Mouse (Mus musculus): ENCODE results near the gene Gm13199.

Gm13199 gene

DNA sequence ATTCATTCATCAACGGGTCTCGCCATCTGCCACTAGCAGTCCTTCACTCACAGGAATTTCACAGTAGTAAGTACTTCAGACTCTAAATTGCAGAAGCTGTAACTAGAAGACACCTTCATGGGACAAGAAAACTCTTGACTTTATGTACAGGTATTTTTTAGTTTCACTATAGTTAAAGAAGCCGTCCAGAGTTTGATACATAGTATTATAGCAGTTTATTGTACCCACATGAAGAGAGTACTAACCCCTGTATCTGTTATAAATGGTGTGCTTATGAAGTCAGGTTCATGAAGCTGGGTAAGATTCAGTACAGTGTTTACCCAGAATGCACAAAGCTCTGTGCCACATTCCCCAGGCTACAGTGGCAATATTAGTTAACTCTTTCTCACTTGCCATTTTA lies at the start of gene Gm13199:
TSS of gene Gm13199 (minus strand) at position 101 of the 400 bp plus-strand sequence.
- DNase-seq: no peak

GRCm38 (mm10) chr2:5911282-5911965 lies 48.7 kb upstream of the Gm13199 start:
- peak; percentile 40 for DNase-seq

DNA sequence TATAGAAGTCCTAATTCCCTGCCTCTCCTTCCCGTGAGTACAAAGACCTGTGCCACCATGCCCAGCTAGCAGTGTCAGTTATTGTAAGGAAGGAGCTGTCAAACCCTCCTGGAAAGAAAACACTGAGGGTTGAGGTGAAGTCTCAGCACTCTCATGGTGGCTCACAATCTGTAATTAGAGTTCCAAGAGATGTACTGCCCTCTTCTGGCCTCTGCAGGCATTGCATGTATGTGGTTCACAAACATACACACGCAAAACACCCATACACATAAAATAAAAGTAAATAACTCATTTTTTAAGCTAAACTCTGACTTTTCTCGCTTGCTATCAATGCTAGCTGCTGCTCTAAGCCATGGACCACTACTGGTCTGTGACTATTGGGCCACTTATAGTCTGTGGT lies 43.9 kb upstream of the Gm13199 start:
- DNase-seq: peak; percentile 51

GRCm38 (mm10) chr2:5906092-5906491 lies 43.4 kb upstream of the Gm13199 start:
- peak; percentile 82 for DNase-seq

DNA sequence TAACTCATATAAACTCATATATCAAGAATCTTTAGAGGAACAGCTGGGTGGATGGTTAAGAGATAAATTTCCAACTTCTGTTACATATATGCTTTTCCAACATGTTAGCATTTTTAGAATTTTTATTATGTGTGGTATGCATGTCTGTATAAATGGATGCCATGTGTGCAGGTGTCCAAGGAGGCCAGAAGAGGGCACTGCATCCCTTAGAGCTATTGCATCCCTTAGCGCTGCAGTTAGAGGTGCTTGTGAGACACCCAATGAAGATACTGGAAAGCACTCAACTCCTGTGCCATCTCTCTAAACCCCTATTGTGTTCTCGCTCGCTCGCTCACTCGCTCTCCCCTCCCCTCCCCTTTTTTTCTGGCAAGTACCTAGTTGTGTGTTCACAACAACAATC lies 37.4 kb upstream of the Gm13199 start:
- DNase-seq: no peak

GRCm38 (mm10) chr2:5894843-5895570 lies 32.3 kb upstream of the Gm13199 start, which contains the start of gene Sec61a2:
Gene Sec61a2, minus strand, starts transcription at chr2:5895432.
- DNase-seq: peak; percentile 99

DNA sequence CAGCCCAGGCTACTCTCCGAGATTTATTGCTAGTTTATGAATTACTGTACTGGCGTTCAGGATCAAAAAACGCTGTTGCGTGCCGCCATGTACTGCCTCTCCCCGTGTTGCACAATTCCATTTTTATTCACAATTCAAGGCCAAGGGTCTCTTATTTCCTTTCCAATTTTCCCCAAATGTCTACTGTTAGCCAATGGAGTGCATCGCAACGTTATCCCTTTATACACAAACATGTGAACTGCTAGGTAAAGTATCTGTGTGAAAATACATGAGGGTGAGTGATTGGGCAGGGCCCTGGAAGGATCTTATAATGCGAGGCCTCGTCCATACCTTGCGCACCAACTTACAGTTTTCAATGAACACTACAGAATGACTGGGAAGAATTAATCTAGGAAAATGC lies 31.6 kb upstream of the Gm13199 start:
- DNase-seq: no peak

DNA sequence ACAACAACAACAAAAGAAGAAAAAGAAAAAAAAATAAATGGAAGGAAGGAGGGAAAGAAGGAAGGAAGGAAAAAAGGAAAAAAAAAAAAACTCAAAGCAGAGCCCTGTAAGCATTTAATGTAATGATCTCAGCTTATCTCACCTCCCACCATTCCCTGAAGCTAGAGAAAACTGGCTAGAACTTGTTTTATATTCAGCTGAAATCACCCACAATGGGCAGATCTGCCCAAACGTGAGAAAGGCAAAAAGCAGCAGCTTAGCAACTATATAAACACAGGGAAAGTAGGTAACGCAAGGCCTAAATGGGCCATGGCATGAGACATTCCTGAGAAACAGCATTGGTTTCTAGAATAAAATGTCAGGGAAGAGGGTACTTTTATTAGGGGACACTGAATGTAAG lies 26.7 kb upstream of the Gm13199 start:
- no peak for DNase-seq

- no peak for DNase-seq
Observed at GRCm38 (mm10) chr2:5888865-5889264, 26.1 kb upstream of the Gm13199 start.

DNA sequence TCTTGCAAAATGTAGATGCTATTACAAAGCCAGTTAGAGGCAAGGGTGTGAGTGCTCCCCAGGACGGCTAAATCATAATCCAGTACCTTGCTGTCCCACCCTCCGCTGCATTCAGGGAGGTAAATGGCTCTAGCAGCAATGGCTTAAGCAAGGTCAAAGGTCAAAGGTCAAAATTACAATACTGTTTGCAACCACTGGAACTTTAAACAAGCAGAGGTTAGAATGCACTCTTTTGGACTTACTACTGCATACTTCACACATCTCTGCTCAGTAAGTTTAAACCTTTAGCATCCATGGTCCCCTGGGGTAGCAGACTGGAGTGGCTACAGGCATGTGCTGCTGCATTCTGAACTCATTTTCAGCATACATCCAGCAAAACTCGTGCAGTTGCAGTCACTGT lies 14.7 kb upstream of the Gm13199 start:
- DNase-seq: no peak

GRCm38 (mm10) chr2:5869746-5870145 lies 7.0 kb upstream of the Gm13199 start:
- no peak for DNase-seq

DNA sequence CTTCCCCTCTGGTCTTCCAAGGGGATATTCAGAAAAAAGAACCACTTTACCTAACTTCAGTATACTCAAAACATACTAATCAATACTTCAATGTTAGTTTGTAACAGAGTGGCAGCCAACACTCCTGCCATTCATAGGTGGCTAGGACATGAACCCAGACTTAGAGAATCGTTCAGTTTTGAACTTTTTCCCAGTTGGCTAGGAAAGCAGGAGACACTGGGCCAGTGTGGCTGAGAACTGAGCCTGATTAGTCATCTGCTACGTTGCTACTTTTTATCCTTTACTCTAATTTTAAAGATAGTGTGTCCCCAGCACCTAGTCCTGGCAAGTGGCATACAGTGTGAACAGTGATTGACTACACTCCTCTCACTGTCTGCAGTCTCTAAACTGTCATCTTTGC lies 4.9 kb upstream of the Gm13199 start:
- no peak for DNase-seq

DNA sequence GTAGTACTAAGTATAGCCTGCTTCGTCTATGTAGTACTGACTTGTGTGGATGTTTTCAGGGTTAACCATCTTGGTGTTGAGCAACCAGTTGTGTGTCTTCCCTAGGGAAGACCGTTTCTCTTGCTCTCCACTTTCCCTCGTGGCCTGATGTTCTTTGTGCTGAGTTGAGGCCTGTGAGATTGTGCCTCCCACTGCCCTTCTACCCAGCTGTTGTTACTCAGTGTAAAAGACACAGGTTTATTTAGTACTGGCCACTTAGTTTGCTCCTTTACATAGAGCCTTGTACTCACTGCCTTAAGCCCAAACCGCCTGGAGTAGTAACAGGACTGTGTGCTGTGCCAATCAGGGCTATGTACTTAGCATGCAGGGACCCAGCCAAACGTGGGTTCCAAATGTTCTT lies 10.9 kb downstream of the Gm13199 start:
- DNase-seq: peak; percentile 70

- peak; percentile 55 for DNase-seq
Observed at GRCm38 (mm10) chr2:5851116-5851515, 11.6 kb downstream of the Gm13199 start.

GRCm38 (mm10) chr2:5845826-5846225 lies 16.9 kb downstream of the Gm13199 start:
- no peak for DNase-seq

GRCm38 (mm10) chr2:5844873-5845631 lies 17.7 kb downstream of the Gm13199 start, which contains the start of the genes Nudt5 and Cdc123:
Gene Nudt5, plus strand, starts transcription at chr2:5845019.
Gene Cdc123, minus strand, starts transcription at chr2:5845164.
- DNase-seq: peak; percentile 99

GRCm38 (mm10) chr2:5844181-5844872 lies 18.4 kb downstream of the Gm13199 start:
- DNase-seq: peak; percentile 87

GRCm38 (mm10) chr2:5840815-5841214 lies 21.9 kb downstream of the Gm13199 start:
- no peak for DNase-seq

GRCm38 (mm10) chr2:5825265-5825913 lies 37.3 kb downstream of the Gm13199 start:
- peak; percentile 22 for DNase-seq

DNA sequence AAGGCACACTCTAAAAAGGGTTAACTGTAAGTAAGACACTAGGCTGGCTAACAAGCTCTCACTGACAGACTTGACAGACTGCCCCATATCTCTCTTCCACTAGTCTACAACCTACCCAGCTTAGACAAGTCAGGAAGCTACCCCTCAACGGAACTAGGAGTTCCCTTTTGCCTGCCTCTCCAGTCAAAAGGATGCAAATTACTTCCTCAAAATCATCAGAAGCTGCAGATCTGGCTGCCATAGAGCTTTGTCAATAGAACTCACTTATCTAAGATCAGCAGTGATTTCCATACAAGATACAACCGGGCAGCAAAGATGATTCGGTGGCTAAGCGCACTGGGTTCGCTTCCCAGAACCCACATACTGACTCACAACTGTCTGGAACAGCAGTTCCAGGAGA lies 38.0 kb downstream of the Gm13199 start:
- DNase-seq: peak; percentile 82

GRCm38 (mm10) chr2:5824213-5824612 lies 38.5 kb downstream of the Gm13199 start:
- DNase-seq: peak; percentile 39

- peak; percentile 40 for DNase-seq
Observed at GRCm38 (mm10) chr2:5822449-5822848, 40.3 kb downstream of the Gm13199 start.

Measured in heart, adult 11 months (tissue).